Mouse (Mus musculus) heart, adult 2 months (tissue): ENCODE data around the gene Nexn. TPM values are rescaled to one million over a fixed set of nuclear protein-coding genes. Genes with fewer than 3 reads are reported as not detected.

Experiments used
- DNase-seq, 2 experiments: peaks; one replicate each; pipeline ENCODE4 v3.0.0; 2021
- H3K27ac ChIP-seq: fragments of 200-600 bp; 2 replicates; pipeline ENCODE4 v1.8.1; 2022
- H3K27me3 ChIP-seq: fragments of 200-500 bp; 2 replicates; pipeline ENCODE4 v1.6.1; 2012; ENCODE audit warnings: mild to moderate bottlenecking, low read length, inconsistent platforms, mixed read lengths; ENCODE audit not compliant: control insufficient read depth, insufficient read depth
- H3K36me3 ChIP-seq: fragments of 200-500 bp; 2 replicates; pipeline ENCODE4 v1.6.1; 2012; ENCODE audit warnings: low read length, inconsistent platforms; ENCODE audit not compliant: control insufficient read depth, insufficient read depth
- H3K4me1 ChIP-seq: fragments of 200-500 bp; 2 replicates; pipeline ENCODE4 v1.6.1; 2011; ENCODE audit warnings: low read length; ENCODE audit not compliant: control insufficient read depth, insufficient read depth
- H3K4me3 ChIP-seq: fragments of 200-600 bp; 2 replicates; pipeline ENCODE4 v1.8.1; 2022
- H3K79me2 ChIP-seq: fragments of 200-500 bp; replicated peaks from 2 replicates; pipeline ENCODE4 v1.6.1; 2012; ENCODE audit warnings: mild to moderate bottlenecking, inconsistent platforms, low read length, moderate library complexity, mixed read lengths; ENCODE audit not compliant: control insufficient read depth, insufficient read depth
- H3K9ac ChIP-seq: fragments of 200-500 bp; 2 replicates; pipeline ENCODE4 v1.6.1; 2012; ENCODE audit warnings: low read depth, mild to moderate bottlenecking, control low read depth, inconsistent platforms, low read length, mixed read lengths
- CTCF ChIP-seq: fragments of 200-600 bp; IDR thresholded peaks from 2 replicates; pipeline ENCODE4 v1.8.1; 2022; ENCODE audit warnings: antibody characterized with exemption, mild to moderate bottlenecking, moderate library complexity
- EP300 ChIP-seq: fragments of 200-500 bp; IDR thresholded peaks from 2 replicates; pipeline ENCODE4 v1.6.1; 2011; ENCODE audit warnings: low read depth, low read length, control low read depth; ENCODE audit not compliant: insufficient read depth
- POLR2A ChIP-seq: fragments of 200-500 bp; IDR thresholded peaks from 2 replicates; pipeline ENCODE4 v1.6.1; 2011; ENCODE audit warnings: mild to moderate bottlenecking, low read depth, low read length, control low read depth; ENCODE audit not compliant: insufficient read depth
- WGBS: fragments of 180-500 bp; shearing (Covaris S2); methylation state at CpG from one replicate; pipeline ENCODE4 v1.1.7; 2018; 5-methylcytosine and 5-hydroxymethylcytosine counted together
- intact Hi-C: fragments of 180-260 bp; cut with DNase I; formaldehyde crosslinking; loops from one replicate; pipeline ENCODE4 v1.15.1; 2025
- polyA plus RNA-seq: library from polyadenylated mRNA; depleted of rRNA; stranded (reverse); fragments of >200 nt; gene quantifications from 2 replicates; pipeline ENCODE4 v1.2.3, GENCODE M21; 2012
- total RNA-seq, 2 experiments: library from RNA; stranded (reverse); gene quantifications; 2 replicates each; pipeline ENCODE4 v1.2.3; 2021

Gene Nexn
- total and polyA plus RNA-seq, 3 experiments: 16.4 to 339 (median 316) TPM

GRCm38 (mm10) chr3:152265351-152266035 is 657 bp downstream of the Nexn start:
- Histone ChIP-seq H3K9ac (peak overlapping the region; percentile 97), H3K36me3 (peaks cover 4% of the 10 kb centered on the region; the same call in 1 of the 2 replicates), H3K4me3 (peak overlapping the region; percentile 62), H3K79me2 (no peaks in the 10 kb centered on the region), H3K27ac (peak overlapping the region; percentile 98), H3K4me1 (peaks cover 4% of the 10 kb centered on the region), H3K27me3 (no peaks in the 10 kb centered on the region)
- TF ChIP-seq CTCF: no peak
- no peak; the same call in 1 of the 2 replicates for TF ChIP-seq POLR2A
- TF ChIP-seq EP300: no peak
- intact Hi-C loops: loop anchor here (2.0 kb wide), 1 partner anchor 39 kb away; no protein-coding TSS in a partner anchor
- DNase-seq: peak; percentile 87 to 89
- WGBS: 2% methylated on average over 63 of the region's 63 CpGs

DNA sequence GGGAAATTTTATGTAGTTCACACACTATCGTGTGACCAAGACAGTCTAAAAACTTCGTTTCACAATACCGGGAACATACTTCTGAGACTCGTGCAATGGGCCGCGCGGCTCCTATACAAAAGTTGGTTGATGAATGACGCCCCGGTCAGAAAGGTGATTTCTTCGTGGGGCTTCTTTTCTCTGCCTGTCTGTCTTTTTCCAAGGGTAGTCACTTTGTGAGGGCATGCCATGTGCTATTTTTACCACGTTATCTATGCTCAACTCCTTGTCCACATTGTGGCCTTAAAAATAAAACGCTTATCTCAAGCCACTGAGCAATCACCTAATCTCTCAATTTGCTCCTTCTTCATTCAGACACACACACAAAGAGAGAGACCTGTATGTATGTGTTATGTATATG is 1.3 kb downstream of the Nexn start:
- TF ChIP-seq CTCF (no peak), POLR2A (0 out of 2 replicates have a peak, but pooled peaks have one; percentile 27)
- Histone ChIP-seq H3K4me3 (peak overlapping the region; percentile 62), H3K36me3 (peaks cover 4% of the 10 kb centered on the region; the same call in 1 of the 2 replicates), H3K4me1 (peaks cover 3% of the 10 kb centered on the region), H3K27me3 (no peaks in the 10 kb centered on the region), H3K9ac (peak overlapping the region; percentile 81), H3K79me2 (no peaks in the 10 kb centered on the region), H3K27ac (peak overlapping the region; percentile 98)
- peak in 1 of 2 experiments; percentile 44 for DNase-seq
- intact Hi-C loops: loop anchor here (2.0 kb wide), 1 partner anchor 40 kb away; no protein-coding TSS in a partner anchor
- WGBS: 58% methylated on average over 12 of the region's 12 CpGs

- Histone ChIP-seq H3K79me2 (no peaks in the 10 kb centered on the region), H3K4me3 (peak overlapping the region; percentile 62), H3K4me1 (peaks cover 3% of the 10 kb centered on the region), H3K9ac (peak overlapping the region; percentile 81), H3K36me3 (peaks cover 4% of the 10 kb centered on the region; the same call in 1 of the 2 replicates), H3K27ac (peak overlapping the region; percentile 98), H3K27me3 (no peaks in the 10 kb centered on the region)
- intact Hi-C loops: loop anchor here (2.0 kb wide), 1 partner anchor 40 kb away; no protein-coding TSS in a partner anchor
- DNase-seq: no peak
- WGBS: 67% methylated on average over 10 of the region's 10 CpGs
- TF ChIP-seq CTCF (no peak), EP300 (no peak), POLR2A (no peak)
Observed at GRCm38 (mm10) chr3:152264374-152264773, 1.8 kb downstream of the Nexn start.

- intact Hi-C loops: loop anchor here (2.0 kb wide), 1 partner anchor 27 kb away; no protein-coding TSS in a partner anchor
- Histone ChIP-seq H3K4me3 (peak overlapping the region; percentile 62), H3K79me2 (no peaks in the 10 kb centered on the region), H3K27ac (peak overlapping the region; percentile 98), H3K4me1 (peaks cover 3% of the 10 kb centered on the region), H3K9ac (peak overlapping the region; percentile 14), H3K36me3 (peaks cover 7% of the 10 kb centered on the region), H3K27me3 (no peaks in the 10 kb centered on the region)
- TF ChIP-seq EP300 (peak; percentile 86), POLR2A (peak; percentile 68), CTCF (no peak)
- 2% methylated on average over 8 of the region's 8 CpGs for WGBS
- DNase-seq: peak; percentile 55 to 65
Observed at GRCm38 (mm10) chr3:152261948-152262347, 4.2 kb downstream of the Nexn start.

DNA sequence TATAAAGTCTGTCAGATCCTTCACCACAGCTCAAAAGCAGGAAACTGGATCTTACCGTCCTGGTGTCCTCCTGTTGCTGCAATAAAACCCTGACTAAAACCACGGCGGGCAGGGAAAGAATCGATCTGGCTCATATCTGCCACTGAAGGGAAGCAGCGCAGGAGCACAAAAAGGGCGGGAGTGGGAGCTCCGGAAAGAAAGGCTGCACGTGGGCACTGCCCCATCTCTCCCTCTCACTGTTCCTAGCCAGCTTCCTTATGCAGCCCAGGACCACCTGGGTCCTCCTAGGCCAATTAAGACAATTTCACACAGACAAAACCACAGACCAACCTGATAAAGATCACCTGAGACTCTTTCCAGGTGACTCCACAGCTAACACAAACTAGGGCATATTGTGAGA is 4.7 kb downstream of the Nexn start:
- 0 out of 2 replicates have a peak, but pooled peaks have one; percentile 28 for TF ChIP-seq EP300
- TF ChIP-seq CTCF: no peak
- no peak for TF ChIP-seq POLR2A
- peaks cover 3% of the 10 kb centered on the region for H3K4me1 ChIP-seq
- H3K36me3 ChIP-seq: peaks cover 8% of the 10 kb centered on the region
- WGBS: 22% methylated on average over 8 of the region's 8 CpGs
- peak overlapping the region; percentile 98 for H3K27ac ChIP-seq
- H3K9ac ChIP-seq: peak overlapping the region; percentile 59
- no peaks in the 10 kb centered on the region for H3K79me2 ChIP-seq
- intact Hi-C loops: loop anchor here (2.0 kb wide), 1 partner anchor 27 kb away; no protein-coding TSS in a partner anchor
- DNase-seq: no peak
- H3K4me3 ChIP-seq: peak overlapping the region; percentile 62
- no peaks in the 10 kb centered on the region for H3K27me3 ChIP-seq

- peak overlapping the region; percentile 44 for H3K9ac ChIP-seq
- no peak for DNase-seq
- H3K27ac ChIP-seq: peak overlapping the region; percentile 98
- H3K79me2 ChIP-seq: no peaks in the 10 kb centered on the region
- peaks cover 3% of the 10 kb centered on the region for H3K4me1 ChIP-seq
- no peak for TF ChIP-seq CTCF
- TF ChIP-seq POLR2A: no peak
- no peak for TF ChIP-seq EP300
- no peaks in the 10 kb centered on the region for H3K27me3 ChIP-seq
- peaks cover 8% of the 10 kb centered on the region for H3K36me3 ChIP-seq
- H3K4me3 ChIP-seq: no peak overlapping the region
- 58% methylated on average over 1 of the region's 1 CpGs for WGBS
- intact Hi-C loops: loop anchor here (2.0 kb wide), 1 partner anchor 28 kb away; no protein-coding TSS in a partner anchor
Observed at GRCm38 (mm10) chr3:152260362-152260761, 5.8 kb downstream of the Nexn start.
